Mouse (Mus musculus): ENCODE measurements at regions not wholly inside any gene's neighbourhood (a gene's known extent, or its start where the extent isn't known, plus 50 kb on each side); places are given as distances from the start of the nearest gene placed in this dataset.
A peak's percentile ranks its signal among the peaks of the same experiment; 100 is the strongest.

DNA sequence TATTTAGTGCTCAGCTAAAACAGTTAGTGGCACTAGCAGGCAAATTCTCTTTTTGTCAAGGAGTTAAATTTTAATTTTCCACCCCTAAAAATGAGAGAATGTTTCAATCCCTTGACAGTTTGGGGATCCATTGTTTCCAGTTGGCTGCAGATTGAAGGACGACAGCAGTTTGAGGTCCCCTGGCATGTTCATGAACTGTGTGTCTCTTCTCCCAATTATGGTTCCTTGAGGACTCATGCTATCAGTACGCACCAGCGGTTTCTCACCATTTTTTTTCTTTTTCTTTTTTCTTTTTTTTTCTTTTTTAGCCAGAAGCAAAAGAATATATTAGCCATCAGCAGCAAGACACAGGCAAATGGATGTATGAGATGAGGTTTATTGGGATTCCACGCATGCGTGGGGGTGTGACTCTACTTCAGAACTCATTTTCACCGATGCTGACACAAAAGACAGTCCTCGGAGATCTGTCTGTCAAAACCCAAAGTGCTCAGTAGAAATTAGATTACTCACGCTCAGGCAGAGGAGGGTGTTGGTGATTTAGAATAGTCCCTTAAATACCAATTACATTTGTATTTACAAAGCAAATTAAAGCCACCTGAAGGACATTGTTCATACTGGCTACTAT, 157.8 kb upstream of the Arrdc4 start:
- ATAC-seq = no peak
- no peak overlapping the region for H3K27ac ChIP-seq
- no peak overlapping the region for H3K9ac ChIP-seq
- H3K27me3 ChIP-seq (replicated peaks) = no peaks in the 10 kb centered on the region
- no peaks in the 10 kb centered on the region for H3K4me1 ChIP-seq (replicated peaks)
- H3K9me3 ChIP-seq = no peaks in the 10 kb centered on the region
- WGBS = 85% methylated on average over 8 of the region's 8 CpGs
- H3K36me3 ChIP-seq = no peaks in the 10 kb centered on the region
- H3K4me2 ChIP-seq (replicated peaks) = no peak overlapping the region
- no peak overlapping the region for H3K4me3 ChIP-seq (replicated peaks)

GRCm38 (mm10) chr7:68905793-68906192, 156.8 kb upstream of the Arrdc4 start:
- WGBS = 85% methylated on average over 4 of the region's 4 CpGs
- Histone ChIP-seq H3K36me3 (no peaks in the 10 kb centered on the region), H3K27me3 (replicated peaks) (no peaks in the 10 kb centered on the region), H3K9me3 (no peaks in the 10 kb centered on the region), H3K27ac (no peak overlapping the region), H3K4me1 (replicated peaks) (no peaks in the 10 kb centered on the region), H3K9ac (no peak overlapping the region), H3K4me2 (replicated peaks) (no peak overlapping the region), H3K4me3 (replicated peaks) (no peak overlapping the region)
- no peak for ATAC-seq

DNA sequence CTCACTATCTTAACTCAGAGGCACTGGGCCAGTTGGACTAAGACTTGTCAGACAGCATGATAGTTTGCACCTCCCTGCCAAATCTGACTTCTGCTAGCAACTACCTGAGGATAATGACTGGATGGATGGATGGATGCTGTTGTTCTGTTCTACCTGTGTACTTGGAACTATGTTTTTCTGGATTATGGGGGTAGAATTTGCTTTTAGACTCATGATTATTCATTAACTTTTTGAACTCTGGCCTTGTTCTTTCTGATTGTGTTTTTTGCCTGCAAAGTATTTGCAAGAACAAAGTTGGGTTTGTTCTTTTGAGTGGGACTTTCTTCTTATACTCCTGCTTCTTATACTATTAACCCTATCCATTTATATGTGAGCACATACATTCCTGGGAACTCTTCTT, 137.1 kb upstream of the Arrdc4 start:
- Histone ChIP-seq H3K4me2 (replicated peaks) (no peak overlapping the region), H3K9me3 (no peaks in the 10 kb centered on the region), H3K4me1 (replicated peaks) (no peaks in the 10 kb centered on the region), H3K36me3 (no peaks in the 10 kb centered on the region), H3K9ac (no peak overlapping the region), H3K27me3 (replicated peaks) (no peaks in the 10 kb centered on the region), H3K4me3 (replicated peaks) (no peak overlapping the region), H3K27ac (no peak overlapping the region)
- ATAC-seq = no peak

DNA sequence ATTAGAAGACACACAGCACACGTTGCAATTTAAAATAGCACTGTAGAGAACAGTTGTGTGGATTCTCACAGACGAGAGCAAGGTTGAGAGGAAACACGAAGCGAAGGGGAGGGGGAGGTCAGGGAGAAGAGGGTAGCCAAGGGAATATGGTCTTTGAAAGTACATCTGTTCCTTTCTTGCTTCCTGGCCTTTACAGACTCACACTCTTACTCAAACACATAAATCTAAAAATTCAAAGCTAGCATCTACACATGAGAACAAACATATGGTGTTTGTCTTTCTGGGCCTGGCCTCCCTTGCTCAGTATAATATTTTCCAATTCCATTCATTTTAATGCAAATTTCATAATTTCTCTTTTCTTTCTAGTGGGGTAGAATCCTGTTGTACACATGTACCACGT, 124.0 kb upstream of the Arrdc4 start:
- H3K36me3 ChIP-seq = no peaks in the 10 kb centered on the region
- no peaks in the 10 kb centered on the region for H3K27me3 ChIP-seq (replicated peaks)
- H3K4me3 ChIP-seq (replicated peaks) = no peak overlapping the region
- H3K27ac ChIP-seq = no peak overlapping the region
- WGBS = 43% methylated on average over 5 of the region's 5 CpGs
- no peaks in the 10 kb centered on the region for H3K9me3 ChIP-seq
- ATAC-seq = no peak
- no peak overlapping the region for H3K9ac ChIP-seq
- H3K4me1 ChIP-seq (replicated peaks) = no peaks in the 10 kb centered on the region
- H3K4me2 ChIP-seq (replicated peaks) = no peak overlapping the region

GRCm38 (mm10) chr7:68864322-68865031, 115.4 kb upstream of the Arrdc4 start:
- Histone ChIP-seq H3K4me2 (replicated peaks) (no peak overlapping the region), H3K4me3 (replicated peaks) (no peak overlapping the region), H3K9me3 (no peaks in the 10 kb centered on the region), H3K27ac (no peak overlapping the region), H3K36me3 (no peaks in the 10 kb centered on the region), H3K9ac (no peak overlapping the region), H3K27me3 (replicated peaks) (no peaks in the 10 kb centered on the region), H3K4me1 (replicated peaks) (no peaks in the 10 kb centered on the region)
- 64% methylated on average over 7 of the region's 7 CpGs for WGBS
- no peak for ATAC-seq

DNA sequence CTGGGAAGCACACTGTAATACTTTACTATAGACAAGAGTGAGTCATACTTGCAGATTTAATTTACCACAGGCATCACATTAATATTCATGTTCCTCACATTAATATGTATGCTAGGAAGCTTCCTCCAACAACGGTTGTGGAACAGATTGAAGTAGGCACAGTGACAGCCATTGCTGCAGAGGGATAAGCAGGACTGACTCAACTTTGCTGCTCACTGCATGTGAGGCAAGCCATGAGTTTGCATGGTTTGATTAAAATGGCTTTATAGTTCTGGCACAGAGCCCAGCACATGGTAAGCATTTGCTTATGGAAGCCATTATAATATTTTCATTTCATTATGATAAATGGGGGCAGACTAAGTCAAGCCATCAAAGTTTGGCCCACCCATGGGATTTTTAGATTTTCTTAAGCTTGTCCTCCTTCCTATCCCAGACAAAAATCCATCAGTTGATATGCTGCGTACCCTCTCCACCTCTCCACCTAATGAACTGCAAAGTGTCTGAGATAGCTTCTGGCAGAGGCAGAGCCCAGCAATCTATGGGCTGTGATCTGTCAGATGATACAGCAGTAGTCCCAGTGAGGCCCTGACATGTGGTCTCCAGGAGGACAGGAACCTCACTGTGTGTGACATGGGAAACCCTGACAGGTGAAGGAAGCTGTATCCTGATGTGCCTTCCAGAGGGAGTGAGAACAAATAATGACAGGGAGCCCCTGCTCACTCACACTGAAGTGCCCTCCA, 109.6 kb upstream of the Arrdc4 start:
- Histone ChIP-seq H3K4me3 (replicated peaks) (no peak overlapping the region), H3K27ac (no peak overlapping the region), H3K4me2 (replicated peaks) (no peak overlapping the region), H3K36me3 (no peaks in the 10 kb centered on the region), H3K4me1 (replicated peaks) (no peaks in the 10 kb centered on the region), H3K27me3 (replicated peaks) (no peaks in the 10 kb centered on the region), H3K9me3 (no peaks in the 10 kb centered on the region), H3K9ac (no peak overlapping the region)
- ATAC-seq = no peak
- 36% methylated on average over 2 of the region's 2 CpGs for WGBS

GRCm38 (mm10) chr7:68851981-68852575, 103.0 kb upstream of the Arrdc4 start:
- WGBS = 65% methylated on average over 3 of the region's 3 CpGs
- H3K27ac ChIP-seq = no peak overlapping the region

GRCm38 (mm10) chr7:68844606-68845005, 95.6 kb upstream of the Arrdc4 start:
- H3K27ac ChIP-seq = no peak overlapping the region
- H3K4me2 ChIP-seq (replicated peaks) = 0 out of 2 replicates have a peak overlapping the region, but pooled peaks have one; percentile 1
- H3K4me1 ChIP-seq (replicated peaks) = 0 out of 2 replicates have a peak, but pooled peaks cover 2% of the 10 kb centered on the region
- no peak overlapping the region for H3K9ac ChIP-seq
- WGBS = 31% methylated on average over 7 of the region's 7 CpGs
- no peaks in the 10 kb centered on the region for H3K36me3 ChIP-seq
- no peak for ATAC-seq
- H3K27me3 ChIP-seq (replicated peaks) = no peaks in the 10 kb centered on the region
- H3K9me3 ChIP-seq = no peaks in the 10 kb centered on the region
- H3K4me3 ChIP-seq (replicated peaks) = no peak overlapping the region

More at GRCm38 (mm10) chr7:68851981-68852575, 103.0 kb upstream of the Arrdc4 start:
- H3K4me1 ChIP-seq (replicated peaks) = no peaks in the 10 kb centered on the region
- H3K9ac ChIP-seq = no peak overlapping the region
- H3K4me3 ChIP-seq (replicated peaks) = no peak overlapping the region
- no peak overlapping the region for H3K4me2 ChIP-seq (replicated peaks)
- no peaks in the 10 kb centered on the region for H3K27me3 ChIP-seq (replicated peaks)
- no peaks in the 10 kb centered on the region for H3K9me3 ChIP-seq
- H3K36me3 ChIP-seq = no peaks in the 10 kb centered on the region
- no peak for ATAC-seq

GRCm38 (mm10) chr7:68843374-68843773, 94.3 kb upstream of the Arrdc4 start:
- no peaks in the 10 kb centered on the region for H3K36me3 ChIP-seq
- ATAC-seq = no peak
- H3K4me3 ChIP-seq (replicated peaks) = no peak overlapping the region
- H3K9ac ChIP-seq = no peak overlapping the region
- H3K9me3 ChIP-seq = no peaks in the 10 kb centered on the region
- H3K4me1 ChIP-seq (replicated peaks) = 0 out of 2 replicates have a peak, but pooled peaks cover 2% of the 10 kb centered on the region
- H3K4me2 ChIP-seq (replicated peaks) = no peak overlapping the region
- H3K27ac ChIP-seq = no peak overlapping the region
- WGBS = 50% methylated on average over 4 of the region's 4 CpGs
- H3K27me3 ChIP-seq (replicated peaks) = no peaks in the 10 kb centered on the region

GRCm38 (mm10) chr7:68833977-68834791, 85.1 kb upstream of the Arrdc4 start:
- WGBS = 50% methylated on average over 10 of the region's 10 CpGs
- no peak for ATAC-seq
- no peaks in the 10 kb centered on the region for H3K27me3 ChIP-seq (replicated peaks)

GRCm38 (mm10) chr7:68833517-68833916, 84.5 kb upstream of the Arrdc4 start:
- Histone ChIP-seq H3K9me3 (no peaks in the 10 kb centered on the region), H3K27me3 (replicated peaks) (no peaks in the 10 kb centered on the region), H3K4me3 (replicated peaks) (no peak overlapping the region), H3K36me3 (no peaks in the 10 kb centered on the region), H3K4me2 (replicated peaks) (no peak overlapping the region), H3K4me1 (replicated peaks) (no peaks in the 10 kb centered on the region), H3K9ac (no peak overlapping the region), H3K27ac (no peak overlapping the region)
- ATAC-seq = no peak
- 82% methylated on average over 7 of the region's 7 CpGs for WGBS

More at GRCm38 (mm10) chr7:68833977-68834791, 85.1 kb upstream of the Arrdc4 start:
- Histone ChIP-seq H3K9me3 (no peaks in the 10 kb centered on the region), H3K9ac (no peak overlapping the region), H3K27ac (no peak overlapping the region), H3K4me2 (replicated peaks) (no peak overlapping the region), H3K4me3 (replicated peaks) (no peak overlapping the region), H3K4me1 (replicated peaks) (no peaks in the 10 kb centered on the region), H3K36me3 (no peaks in the 10 kb centered on the region)

DNA sequence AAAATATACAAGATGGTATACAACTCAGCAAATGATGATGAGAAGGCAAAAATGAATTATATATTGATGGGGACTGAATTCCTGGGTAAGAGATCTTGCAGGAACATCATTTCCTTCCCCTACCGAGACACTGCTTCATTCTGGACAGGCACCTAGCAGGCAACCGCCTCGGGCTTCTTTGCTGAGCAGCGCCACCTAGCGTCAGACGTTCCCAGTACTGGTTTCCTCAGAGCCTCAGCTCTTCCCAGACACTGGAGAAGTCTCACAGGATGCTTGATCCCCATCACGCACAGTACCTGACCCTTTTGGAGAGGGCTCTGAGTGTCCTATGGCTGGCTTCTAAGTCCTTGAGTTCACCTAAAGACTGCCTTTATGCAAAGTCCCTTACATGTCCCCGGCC, 80.8 kb upstream of the Arrdc4 start:
- WGBS = 16% methylated on average over 8 of the region's 8 CpGs
- H3K27me3 ChIP-seq (replicated peaks) = no peaks in the 10 kb centered on the region
- no peak overlapping the region for H3K27ac ChIP-seq
- no peak overlapping the region for H3K4me3 ChIP-seq (replicated peaks)
- no peaks in the 10 kb centered on the region for H3K9me3 ChIP-seq
- no peaks in the 10 kb centered on the region for H3K36me3 ChIP-seq
- H3K4me2 ChIP-seq (replicated peaks) = no peak overlapping the region
- no peaks in the 10 kb centered on the region for H3K4me1 ChIP-seq (replicated peaks)
- ATAC-seq = peak; percentile 68; the same call in 1 of the 2 replicates
- no peak overlapping the region for H3K9ac ChIP-seq
